Mouse (Mus musculus): ENCODE results near the gene Serbp1. TPM values are rescaled to one million over a fixed set of nuclear protein-coding genes. Genes with fewer than 3 reads are reported as not detected.

Gene Serbp1
- 16.2 and 31.8 TPM in 2 replicates for polyA plus RNA-seq (2012; rRNA removed; ENCODE audit: low replicate concordance)

DNA sequence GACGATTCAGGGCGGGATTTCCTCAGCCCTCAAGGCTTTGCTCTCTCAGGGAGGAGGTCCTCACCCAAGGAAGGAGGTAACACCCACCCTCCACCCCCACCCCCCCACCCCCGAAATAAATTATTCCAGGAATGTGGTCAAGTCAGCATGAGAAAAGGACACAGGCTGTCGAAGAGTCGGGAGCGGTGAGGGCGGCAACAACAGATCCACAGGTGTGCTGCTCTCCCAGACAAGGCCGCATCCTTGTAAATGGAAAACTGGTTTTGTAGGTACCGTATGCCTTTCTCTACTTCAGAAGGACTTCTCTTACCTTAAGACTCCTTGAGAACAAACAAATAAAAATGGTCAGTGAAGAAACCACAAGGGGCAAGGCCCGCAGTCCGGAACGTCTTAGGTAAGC is at the start of gene Serbp1:
TSS of gene Serbp1 (plus strand) at position 200 of the 400 bp plus-strand sequence.

Other genes starting within 250 kb of the Serbp1 start
- 121 and 235 TPM in 2 replicates for gene Gadd45a, start 200.7 kb upstream of the Serbp1 start, polyA plus RNA-seq (2012; rRNA removed; ENCODE audit: low replicate concordance)
- gene Il12rb2, start 138.0 kb downstream of the Serbp1 start, polyA plus RNA-seq (2012; rRNA removed; ENCODE audit: low replicate concordance) = 0.09 and 0.37 TPM in 2 replicates